Mouse (Mus musculus) urinary bladder, postnatal 14 days (tissue): ENCODE measurements around the gene Map4k4.

Source experiments
- DNase-seq: peaks from one replicate; pipeline ENCODE4 v3.0.0; 2021; ENCODE audit warnings: low spot score

Map4k4 gene

DNA sequence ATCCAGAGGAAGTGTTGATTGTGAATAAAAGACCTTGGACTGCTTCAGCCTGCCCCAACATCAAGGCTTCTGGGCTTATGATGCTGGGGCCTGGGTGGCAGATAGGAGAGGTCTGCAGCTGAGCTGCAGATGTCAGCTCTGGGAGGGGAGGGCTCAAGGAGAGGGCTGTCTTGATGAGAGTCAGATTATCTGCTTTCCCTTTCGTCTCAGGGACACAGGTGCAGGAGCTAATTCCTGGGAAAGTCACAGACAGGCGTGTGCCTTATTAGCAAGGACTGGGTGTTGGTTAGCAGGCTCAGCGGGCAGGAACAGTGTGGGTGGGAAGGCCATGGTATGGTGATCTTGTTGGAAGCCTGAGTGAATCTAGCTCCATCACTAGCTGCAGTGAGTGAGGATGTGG, 63.1 kb downstream of the Map4k4 start:
- no peak for DNase-seq

DNA sequence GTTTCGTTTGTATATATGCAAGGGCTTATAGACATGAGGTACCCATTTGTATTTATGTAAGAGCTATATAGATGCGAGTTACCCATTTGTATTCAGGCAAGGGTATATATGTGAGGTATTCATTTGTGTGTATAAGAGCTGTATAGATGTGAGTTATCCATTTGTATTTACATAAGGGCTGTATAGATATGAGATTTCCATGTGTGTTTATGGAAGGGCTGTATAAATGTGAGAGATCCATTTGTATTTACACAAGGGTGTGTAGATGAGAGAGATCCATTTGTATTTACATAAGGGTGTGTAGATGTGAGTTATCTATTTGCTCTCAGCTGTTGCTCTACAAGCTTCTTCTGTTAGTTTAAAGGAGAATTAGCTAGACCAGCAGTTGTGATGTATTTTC, 63.7 kb downstream of the Map4k4 start:
- no peak for DNase-seq

DNA sequence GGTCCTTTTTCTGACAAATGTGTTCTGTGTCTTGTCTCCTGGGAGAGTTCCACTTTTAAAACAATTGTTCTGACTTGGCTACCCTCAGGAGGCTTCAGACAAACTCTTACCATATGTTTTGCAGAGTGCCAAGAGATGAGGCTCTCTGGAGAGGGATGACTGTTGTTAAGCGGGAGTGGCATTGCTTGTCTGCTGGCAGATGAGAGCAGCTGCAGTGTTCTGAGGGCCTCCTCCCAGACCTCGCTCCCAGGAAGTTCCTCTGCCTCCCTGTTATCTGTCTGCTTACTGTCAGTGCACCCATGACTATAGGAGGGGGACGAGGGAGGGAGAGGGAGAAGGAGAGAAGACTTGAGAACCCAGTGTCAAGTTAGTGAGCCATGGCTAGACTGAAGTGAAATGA, 64.7 kb downstream of the Map4k4 start:
- DNase-seq = no peak

DNA sequence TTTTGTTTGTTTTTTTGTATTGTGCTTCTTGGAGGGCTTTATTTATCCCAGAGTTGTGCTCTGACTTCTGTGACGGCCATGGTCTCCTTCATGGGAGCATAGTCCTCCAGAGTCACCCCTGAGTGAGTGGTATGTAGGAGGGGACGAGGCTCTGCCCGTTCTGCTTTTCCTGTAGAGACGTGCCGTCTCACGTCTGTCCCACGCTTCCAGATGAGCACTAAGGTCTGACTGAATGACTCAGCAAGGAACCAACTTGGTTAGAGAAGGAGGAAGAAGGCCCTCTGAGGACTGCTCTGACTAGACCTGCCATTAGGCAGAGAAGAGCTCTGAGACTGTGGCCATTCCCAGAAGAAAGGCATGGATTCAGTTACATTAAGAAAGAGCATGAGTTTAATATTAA, 68.3 kb downstream of the Map4k4 start:
- DNase-seq = peak; percentile 36

DNA sequence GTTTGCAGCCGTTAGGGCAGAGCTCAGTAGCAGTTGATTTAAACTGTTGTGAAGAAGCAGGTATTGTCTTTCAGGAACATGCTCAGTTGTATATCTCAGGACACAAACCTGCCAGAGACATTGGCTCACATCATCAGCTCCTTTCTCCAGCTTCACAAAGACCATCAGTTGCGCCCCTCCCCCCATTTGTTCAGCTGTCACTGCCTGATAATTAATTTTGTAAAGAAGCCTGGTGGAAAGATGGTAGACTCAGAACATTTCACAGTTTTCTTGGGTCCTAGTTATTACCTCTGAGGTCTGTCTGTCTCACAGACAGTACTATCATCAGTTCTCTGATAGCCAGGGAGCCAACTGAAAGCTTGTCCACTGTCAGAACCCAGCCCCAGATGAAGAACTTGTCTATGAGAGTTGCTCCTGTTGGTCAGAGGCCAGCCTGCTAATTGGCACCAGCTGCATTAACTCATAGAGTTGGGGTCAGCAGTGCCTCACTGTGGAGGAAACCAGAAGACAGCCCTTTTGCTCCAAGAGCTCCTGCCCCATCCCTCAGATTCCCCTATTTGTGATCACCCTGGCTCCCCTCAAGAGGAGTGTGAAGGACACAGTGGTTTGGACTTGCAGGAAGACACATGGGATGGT, 69.2 kb downstream of the Map4k4 start:
- DNase-seq = no peak

DNA sequence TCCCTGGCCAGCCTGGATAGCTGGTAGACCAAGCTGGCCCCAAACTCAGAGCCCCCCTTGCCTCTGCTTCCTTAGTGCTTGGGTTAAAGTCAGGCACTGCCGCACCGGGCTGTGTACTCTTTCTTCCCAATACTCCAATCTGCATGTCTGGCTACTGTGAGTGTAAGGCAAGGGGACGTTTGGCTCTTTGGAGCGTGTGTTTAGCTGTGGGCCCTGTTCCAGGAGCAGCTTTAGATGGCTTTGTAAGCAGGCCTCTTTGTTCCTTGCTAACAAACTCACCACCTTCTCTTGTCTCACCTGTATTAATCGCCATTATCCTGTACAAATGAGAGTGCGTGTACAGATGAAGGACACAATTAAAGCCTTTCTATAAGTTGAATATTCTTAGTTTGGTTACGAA, 71.7 kb downstream of the Map4k4 start:
- DNase-seq = no peak

DNA sequence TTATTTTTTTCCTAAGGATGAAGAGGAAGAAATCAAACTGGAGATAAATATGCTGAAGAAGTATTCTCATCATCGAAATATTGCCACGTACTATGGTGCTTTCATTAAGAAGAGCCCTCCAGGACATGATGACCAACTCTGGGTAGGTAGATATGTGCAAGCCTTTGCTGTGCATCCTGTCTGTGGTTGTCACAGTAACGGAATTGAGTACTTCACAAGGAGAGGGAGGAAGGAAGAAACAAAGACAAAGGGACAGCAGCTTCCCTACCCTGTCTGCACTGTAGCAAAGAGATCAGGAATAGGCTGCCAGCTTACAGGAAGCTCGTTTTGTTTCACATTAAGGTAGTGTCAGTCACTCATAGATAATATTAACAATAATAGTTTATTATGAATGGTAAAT, 73.2 kb downstream of the Map4k4 start:
- DNase-seq = no peak

DNA sequence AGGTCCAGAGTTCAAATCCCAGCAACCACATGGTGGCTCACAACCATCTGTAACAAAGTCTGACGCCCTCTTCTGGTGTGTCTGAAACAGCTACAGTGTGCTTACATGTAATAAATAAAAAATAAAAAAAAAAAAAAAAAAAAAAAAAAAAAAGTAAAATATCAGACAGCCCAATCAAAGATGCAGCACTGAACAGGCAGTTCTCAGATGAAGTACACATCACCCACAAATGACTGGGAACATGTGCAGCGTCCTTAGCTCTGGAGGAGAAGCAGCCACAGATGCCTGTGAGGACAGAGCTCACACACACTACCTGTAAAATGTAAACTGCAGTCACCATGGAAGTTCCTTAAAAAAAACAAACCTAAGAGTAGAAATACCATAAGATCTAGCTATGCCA, 74.3 kb downstream of the Map4k4 start:
- no peak for DNase-seq

DNA sequence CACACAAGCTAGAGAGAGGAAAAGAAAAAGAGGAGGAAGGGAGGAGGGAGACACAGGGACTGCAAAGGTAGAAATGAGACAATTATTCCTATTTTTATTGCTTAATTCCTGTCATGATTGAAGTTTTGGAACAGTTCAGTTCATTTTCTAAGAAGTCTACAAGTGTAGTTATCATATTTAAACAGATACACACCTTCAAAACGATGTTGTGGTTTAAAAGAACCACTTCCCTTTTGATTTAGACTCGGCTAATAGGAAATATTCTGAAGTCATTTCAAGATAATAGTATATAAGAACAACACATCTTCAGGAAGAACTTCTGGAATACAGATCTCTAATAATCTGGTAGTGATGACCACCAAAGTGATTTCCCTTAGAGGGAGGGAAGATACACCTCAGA, 75.4 kb downstream of the Map4k4 start:
- DNase-seq = no peak

DNA sequence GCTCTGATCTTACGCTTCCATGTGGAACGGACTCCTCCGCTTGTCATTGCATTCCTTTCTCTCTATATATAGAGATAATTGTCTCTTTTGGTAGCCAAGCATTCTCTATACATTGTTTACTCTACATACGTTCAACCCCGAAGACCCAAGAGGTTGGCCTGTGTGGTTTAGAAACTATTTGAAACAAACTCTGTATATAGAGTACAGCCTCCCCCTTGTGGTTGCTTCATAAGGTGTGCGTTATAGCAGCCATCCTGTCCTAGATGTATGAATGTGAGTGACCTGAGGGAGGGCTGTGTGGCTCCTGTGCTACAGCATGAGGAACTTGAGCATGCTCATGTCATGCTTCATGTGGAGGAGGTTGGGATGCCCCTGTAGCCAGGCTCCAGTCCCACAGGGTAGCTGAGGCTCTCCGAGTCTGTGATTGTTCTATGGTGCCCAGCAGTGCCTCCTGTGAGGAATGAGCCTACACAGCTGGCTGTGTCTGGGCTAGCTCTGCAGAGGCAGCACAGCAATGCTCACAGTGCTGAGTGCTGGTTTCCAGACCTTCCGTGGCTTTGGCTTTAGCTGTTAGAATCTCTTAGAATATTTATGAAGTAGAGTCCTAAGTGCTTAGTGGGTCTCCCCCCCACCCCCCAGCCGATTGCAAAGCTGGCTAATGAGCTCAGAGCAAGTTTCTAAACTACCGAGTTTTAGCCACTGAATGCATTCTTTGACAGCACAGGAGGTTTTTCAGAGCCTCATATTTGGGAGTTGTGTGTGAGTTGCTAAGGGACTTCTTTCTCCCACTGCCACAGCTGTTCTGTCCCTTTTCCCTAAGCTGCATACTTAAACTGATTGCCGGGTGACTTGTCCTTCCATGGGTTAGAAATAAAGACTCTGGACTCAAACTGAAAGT, 76.4 kb downstream of the Map4k4 start:
- no peak for DNase-seq

DNA sequence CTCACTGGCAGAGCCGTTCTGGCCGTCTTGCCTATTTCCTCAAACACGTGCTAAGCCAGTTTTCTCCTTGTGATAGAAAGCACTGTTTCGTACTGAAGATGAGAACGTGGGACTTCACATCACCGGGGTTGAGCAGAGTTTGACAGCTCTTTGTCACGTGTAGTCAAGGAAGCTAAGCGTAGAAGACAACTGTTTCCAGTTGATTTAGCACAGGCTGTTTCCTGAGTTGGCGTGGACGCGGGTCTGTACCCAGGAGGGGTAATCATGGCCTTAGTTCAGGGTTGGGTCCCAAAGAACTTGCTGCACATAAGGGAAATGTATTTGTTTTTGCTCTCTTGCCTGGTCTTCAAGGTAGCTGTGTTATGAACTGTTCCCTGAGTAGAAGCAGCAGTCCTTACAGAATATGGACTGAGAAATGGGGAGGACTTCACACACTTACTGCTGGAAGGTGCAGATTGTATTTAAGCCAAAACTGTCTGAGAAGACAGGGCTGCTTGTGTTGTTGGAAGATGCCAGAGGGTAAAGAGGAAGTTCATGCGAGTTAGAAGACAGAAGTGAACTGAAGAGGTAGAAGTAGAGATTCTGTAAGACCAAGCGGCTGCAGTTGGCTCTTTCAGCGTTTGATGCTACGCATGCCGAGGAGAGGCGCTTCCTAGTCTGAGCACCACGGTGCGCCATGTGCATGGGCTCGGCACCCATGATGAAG, 78.2 kb downstream of the Map4k4 start:
- no peak for DNase-seq

DNA sequence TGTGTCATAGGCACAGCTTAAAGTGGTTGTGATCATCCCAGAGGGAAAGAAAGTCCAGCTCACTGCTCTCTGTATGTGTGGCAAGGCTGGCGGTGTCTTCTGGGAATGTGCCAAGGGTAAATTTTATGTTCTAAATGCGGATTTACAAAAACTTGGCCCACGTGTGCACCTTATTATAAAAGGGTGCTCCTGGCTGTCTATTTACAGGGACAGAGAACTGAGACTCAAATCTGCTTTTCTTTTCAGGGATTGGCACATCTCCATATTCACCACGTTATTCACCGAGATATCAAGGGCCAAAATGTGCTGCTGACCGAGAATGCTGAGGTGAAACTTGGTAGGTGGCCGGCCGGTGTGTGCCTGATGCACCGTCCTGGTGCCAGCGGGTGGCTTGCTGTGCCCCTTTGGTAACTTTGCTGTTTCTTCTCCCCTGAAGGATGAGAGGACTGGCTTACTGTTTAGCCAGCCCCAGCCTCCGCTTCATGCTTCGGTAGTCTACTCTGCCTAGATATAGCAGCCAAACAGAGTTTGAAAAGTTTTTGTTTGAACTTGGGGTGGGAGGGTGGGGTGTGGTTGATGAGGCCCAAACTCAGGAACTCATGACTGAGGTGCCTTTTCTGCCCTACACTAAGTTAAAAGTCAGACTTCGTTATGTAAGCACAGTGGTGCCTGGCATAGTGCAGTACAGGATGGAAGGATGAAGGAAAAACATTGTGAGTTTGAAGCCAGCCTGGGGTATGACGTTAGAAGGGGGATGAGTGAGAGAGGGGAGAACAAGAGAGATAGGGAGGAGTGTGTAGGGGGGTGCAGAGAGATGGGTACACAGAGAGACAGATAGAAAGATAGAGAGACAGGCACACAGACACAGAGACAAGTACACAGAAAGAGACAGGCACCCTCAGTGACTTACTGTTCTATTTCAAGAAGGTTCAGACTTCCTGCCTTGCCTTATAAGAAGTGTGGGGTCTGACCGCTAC, 79.9 kb downstream of the Map4k4 start:
- DNase-seq = no peak

DNA sequence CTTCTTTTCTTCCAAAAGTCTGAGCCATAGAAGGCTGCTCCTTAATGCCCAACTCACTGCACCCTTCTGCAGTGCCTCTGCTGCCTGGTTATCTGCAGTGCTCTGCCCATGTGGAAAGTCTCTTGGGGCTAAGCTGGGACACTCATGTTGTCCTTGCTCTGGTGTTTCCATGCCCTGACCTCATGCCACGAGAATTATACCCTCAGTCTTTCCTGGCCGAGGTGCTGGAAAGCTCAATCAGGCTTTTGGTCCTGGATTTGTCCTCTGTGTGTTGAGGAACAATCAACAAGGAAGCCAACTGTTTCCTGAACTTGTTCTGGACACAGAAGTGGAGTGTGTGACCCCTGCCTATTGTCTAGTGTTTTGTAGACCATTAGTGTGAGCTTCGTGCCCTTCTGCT, 81.3 kb downstream of the Map4k4 start:
- no peak for DNase-seq

DNA sequence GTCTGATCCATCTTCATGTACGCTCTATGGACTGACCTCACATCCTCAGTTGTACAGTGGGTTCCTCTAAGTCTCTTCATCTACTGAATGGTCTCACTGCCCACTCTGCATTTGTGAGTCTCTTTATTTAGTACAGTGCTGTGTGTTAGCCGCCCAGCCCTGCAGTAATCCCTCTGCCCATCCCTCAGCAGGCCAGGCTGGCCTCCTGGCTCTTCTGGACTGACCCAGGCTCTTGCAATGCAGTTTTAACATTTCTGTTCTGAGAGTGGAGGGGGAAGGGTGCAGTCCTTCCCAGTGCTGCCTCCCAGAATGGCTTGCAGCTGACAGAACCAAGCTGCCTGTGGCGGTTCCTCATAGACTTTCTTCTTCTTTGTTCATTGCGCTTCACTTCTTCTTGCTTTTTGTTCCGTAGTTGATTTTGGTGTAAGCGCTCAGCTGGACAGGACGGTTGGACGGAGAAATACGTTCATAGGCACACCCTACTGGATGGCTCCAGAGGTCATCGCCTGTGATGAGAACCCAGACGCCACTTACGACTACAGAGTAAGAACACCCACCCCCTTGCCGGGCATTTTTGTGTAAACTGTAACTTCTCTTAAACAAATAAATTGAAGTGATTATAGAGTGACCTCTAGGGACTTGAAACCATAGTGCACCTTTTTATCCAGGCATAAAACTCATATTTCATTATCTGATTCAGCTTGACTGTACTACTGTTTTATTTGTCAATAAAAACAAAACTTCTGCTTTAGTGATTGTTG, 82.2 kb downstream of the Map4k4 start:
- no peak for DNase-seq

DNA sequence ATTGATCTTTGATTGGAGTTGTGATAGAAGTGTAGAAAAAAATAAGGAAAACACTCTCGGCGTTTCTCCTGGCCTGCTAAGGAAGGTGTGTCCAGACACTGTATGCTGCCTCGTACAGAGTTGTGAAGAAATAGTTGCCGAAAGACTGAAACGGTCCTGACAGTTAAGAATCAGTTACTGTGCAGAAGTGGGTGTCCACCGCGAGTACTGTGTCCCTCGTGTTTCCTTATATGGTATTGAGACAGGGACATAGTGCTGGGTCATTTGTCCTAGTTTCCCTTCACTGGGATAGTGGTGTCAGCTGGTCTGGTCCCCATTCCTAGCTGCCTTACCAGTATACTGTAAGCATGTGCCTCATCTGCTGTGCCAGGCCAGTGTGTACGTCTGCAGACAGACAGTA, 83.6 kb downstream of the Map4k4 start:
- DNase-seq = no peak

DNA sequence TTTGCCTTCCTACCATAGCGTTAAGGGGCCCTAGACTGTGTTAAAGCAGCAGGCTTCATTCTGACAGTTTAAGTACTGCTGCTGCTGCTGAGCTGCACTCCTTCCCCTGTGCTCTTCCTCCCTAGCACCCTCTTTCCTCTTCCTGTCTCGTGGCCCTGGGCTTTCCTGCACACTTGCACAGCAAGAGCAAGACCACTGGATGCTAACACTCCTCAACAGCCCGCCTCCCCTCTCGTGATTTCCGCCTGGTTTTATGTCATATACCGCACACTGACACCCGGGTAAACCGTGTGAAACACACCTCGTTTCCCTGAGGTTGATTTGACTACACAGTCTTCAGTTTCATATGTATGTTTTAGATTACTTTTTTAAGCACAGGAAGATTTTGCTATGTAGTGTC, 86.1 kb downstream of the Map4k4 start:
- DNase-seq = no peak

DNA sequence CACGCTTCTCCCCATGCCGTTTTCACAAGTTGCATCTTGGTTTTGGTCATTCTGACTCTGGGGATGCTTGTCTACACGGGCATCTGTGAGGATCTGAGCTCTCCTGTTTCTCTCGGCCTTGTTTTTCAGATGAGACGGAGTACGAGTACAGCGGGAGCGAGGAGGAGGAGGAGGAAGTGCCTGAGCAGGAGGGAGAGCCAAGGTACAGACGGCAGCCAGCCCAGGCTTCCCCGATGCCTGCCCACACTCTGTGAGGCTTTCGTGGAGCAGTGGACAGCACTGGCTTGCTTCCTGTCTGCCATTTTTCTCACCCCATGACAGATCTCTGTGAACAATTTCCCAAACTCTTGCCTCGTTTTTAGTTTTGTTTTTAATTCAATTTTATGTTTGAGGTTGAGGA, 88.1 kb downstream of the Map4k4 start:
- no peak for DNase-seq

DNA sequence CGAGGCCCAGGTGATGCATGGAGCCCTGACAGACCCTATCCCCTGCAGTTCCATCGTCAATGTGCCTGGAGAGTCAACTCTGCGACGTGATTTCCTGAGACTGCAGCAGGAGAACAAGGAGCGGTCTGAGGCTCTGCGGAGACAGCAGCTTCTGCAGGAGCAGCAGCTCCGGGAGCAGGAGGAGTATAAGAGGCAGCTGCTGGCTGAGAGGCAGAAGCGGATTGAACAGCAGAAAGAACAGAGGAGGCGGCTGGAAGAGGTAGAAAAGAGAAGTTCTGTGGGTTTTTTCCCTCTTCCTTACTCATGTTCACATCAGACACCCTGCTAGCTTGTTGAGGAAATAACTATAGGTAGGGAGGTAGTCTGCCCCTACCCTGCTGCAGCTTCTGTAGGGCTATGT, 89.3 kb downstream of the Map4k4 start:
- DNase-seq = no peak

DNA sequence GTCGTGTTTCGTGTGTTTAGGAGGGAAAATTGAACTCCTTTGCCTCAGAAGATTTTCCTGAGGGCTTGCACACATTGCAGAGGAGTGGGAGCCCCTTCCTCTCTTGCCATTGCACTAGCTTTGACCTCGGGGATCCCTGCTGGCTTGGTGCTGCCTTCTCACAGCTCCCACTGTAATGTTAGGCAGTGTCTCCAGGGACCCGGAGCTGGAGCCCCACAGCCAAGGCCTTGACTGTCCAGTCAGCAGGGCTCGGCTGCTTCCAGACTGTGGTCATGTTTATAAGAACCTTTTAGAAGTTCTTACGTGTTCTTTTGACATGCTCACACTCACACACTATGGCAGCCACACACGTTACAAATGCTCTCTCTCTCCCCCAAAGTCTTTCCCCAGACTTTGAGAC, 93.2 kb downstream of the Map4k4 start:
- no peak for DNase-seq

DNA sequence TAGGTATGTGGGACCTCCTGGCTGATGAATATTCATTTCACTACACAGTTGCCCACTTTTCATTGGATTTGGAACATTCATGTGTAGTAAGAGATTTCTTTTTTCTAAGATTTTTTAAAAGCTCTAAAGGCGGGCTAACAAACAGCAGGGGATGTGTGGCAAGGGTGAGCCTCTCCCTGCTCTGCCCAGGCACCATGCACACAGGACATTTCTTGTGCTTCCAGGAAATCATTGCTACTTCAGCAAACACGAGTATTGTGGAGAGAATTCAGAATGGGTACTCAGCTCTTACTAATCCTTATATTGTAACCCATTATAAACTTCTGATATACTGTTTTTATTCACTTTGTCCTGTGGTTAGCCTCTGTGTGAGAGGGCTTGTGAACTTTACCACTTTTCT, 94.9 kb downstream of the Map4k4 start:
- DNase-seq = no peak

DNA sequence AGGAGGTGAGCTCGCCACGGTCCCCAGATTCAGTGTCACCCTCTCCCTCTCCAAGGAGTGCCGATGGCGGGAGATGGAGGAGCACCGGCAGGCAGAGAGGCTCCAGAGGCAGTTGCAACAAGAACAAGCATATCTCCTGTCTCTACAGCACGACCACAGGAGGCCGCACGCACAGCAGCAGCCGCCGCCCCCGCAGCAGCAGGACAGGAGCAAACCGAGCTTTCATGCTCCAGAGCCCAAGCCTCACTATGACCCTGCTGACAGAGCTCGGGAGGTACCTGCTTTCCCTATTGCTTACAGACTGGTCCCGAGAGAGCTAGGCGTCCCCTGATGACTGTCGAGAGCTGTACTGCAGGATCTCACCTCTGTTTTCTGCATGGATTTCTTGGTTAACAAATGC, 99.8 kb downstream of the Map4k4 start:
- DNase-seq = no peak
